Mouse (Mus musculus) C2C12 (cell line): ENCODE measurements around the gene Supt5. TPM values are rescaled to one million over a fixed set of nuclear protein-coding genes. Genes with fewer than 3 reads are reported as not detected.

ENCODE experiments used
- H3K27me3 ChIP-seq: one replicate; pipeline ENCODE4 v1.6.1; 2011; ENCODE audit not compliant: control insufficient read depth, insufficient read depth, insufficient read length
- H3K36me3 ChIP-seq: one replicate; pipeline ENCODE4 v1.6.1; 2011; ENCODE audit not compliant: control insufficient read depth, insufficient read depth
- H3K4me3 ChIP-seq: one replicate; pipeline ENCODE4 v1.5.1; 2011; ENCODE audit warnings: mild to moderate bottlenecking, control low read depth; ENCODE audit not compliant: poor library complexity, insufficient read depth, severe bottlenecking
- H3K79me2 ChIP-seq: one replicate; pipeline ENCODE4 v1.6.1; 2011; ENCODE audit not compliant: control insufficient read depth, insufficient read depth
- H3K79me3 ChIP-seq: one replicate; pipeline ENCODE4 v1.6.1; 2011; ENCODE audit warnings: low read depth, control low read depth
- H3ac ChIP-seq: one replicate; pipeline ENCODE3; 2011; ENCODE audit warnings: low read depth; ENCODE audit not compliant: control insufficient read depth, insufficient read length
- CEBPB ChIP-seq: IDR thresholded peaks from one replicate; pipeline ENCODE4 v1.6.1; 2011; ENCODE audit warnings: low read depth, mild to moderate bottlenecking, control low read depth, moderate library complexity
- CTCF ChIP-seq: IDR thresholded peaks from one replicate; pipeline ENCODE4 v1.5.1; 2011; ENCODE audit not compliant: control insufficient read depth, insufficient read depth, insufficient read length
- FOSL1 ChIP-seq: IDR thresholded peaks from one replicate; pipeline ENCODE4 v1.8.0; 2011; ENCODE audit warnings: mild to moderate bottlenecking, low read length; ENCODE audit not compliant: poor library complexity, insufficient read depth, severe bottlenecking
- MAX ChIP-seq: IDR thresholded peaks from one replicate; pipeline ENCODE4 v1.6.1; 2011; ENCODE audit warnings: mild to moderate bottlenecking, control low read depth
- MYOD1 ChIP-seq: IDR thresholded peaks from one replicate; pipeline ENCODE4 v1.6.1; 2011; ENCODE audit warnings: low read depth; ENCODE audit not compliant: control insufficient read depth, insufficient read length
- MYOG ChIP-seq: IDR thresholded peaks from one replicate; pipeline ENCODE4 v1.6.1; 2011; ENCODE audit not compliant: control insufficient read depth, insufficient read length; ENCODE audit errors: extremely low read depth
- USF1 ChIP-seq: IDR thresholded peaks from one replicate; pipeline ENCODE4 v1.6.1; 2011; ENCODE audit warnings: low read depth, mild to moderate bottlenecking, control low read depth, moderate library complexity
- polyA plus RNA-seq: library from polyadenylated mRNA; unstranded; fragments of >200 nt; fragmentation: generic; extraction: Trizol; gene quantifications from one replicate; pipeline ENCODE4 v1.2.1, GENCODE M21; 2012; ENCODE audit warnings: missing spikeins

The Supt5 gene
- polyA plus RNA-seq, 1 experiment, result 82.4 TPM

DNA sequence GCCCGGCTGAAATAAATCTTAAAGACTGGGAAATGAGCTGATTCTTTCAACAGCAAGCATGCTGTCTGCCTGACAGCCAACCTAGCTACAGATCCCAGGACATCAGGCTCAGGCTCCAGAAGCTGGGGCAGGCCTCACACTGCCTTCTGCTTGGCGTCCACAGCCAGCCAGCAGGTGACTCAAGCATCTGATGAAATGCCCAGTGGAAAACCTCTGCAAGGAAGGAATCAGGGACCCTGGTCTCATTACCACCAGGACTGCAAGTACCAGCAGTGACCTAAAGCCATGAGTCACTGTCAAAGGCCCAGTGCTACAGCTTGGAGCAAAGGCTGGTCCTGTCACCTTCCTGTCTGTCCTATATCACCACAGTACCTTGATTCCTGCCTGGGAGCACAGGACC is 3.1 kb downstream of the Supt5 start:
- no peaks in the 10 kb centered on the region for H3K27me3 ChIP-seq
- peaks cover 56% of the 10 kb centered on the region for H3K79me3 ChIP-seq
- peaks cover 25% of the 10 kb centered on the region for H3K36me3 ChIP-seq
- H3K79me2 ChIP-seq, result peaks cover 75% of the 10 kb centered on the region
- TF ChIP-seq USF1, result no peak
- no peak overlapping the region for H3ac ChIP-seq
- no peak overlapping the region for H3K4me3 ChIP-seq

DNA sequence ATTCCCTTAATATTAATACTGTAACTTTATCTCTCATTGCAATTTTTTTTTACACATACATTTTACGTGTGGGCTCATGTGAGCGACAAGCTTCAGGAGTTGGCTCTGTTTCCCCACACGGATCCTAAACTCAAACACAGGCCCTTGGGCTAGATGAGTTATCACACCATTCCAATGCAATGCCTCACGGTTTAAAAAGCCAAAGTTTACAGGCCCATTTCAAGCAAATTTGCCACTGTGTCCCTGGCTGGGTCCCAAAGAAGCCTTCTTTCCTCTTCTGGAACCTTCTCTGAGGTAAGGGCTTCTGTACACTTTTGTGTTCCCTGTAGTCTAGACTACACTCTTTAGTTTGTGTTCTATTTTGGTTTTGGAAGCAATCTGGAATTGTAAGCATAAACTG is 4.0 kb downstream of the Supt5 start:
- TF ChIP-seq CTCF (no peak), USF1 (no peak), MYOD1 (no peak), FOSL1 (no peak), CEBPB (no peak), MYOG (no peak), MAX (no peak)
- Histone ChIP-seq H3K36me3 (peaks cover 31% of the 10 kb centered on the region), H3K79me3 (peaks cover 56% of the 10 kb centered on the region), H3K4me3 (no peak overlapping the region), H3K27me3 (no peaks in the 10 kb centered on the region), H3ac (no peak overlapping the region), H3K79me2 (peaks cover 75% of the 10 kb centered on the region)

DNA sequence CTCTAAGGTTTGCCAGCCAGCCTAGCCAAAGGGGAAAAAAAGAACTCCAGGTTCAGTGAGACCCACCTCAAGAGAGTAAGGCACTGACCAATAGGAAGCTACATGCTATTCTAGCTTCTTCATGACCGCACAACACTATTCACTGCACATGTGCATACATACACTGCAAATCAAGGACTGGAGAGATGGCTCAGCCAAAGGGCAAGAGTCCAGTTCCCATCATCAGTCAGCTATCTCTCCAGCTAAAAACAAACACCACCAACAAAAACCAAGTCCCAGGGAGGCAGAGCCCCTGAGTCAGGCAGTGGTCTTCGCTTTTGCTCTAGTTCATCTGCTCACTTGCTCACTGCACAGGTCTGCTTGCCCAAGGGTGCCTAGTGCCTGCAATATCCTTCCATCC is 10.3 kb downstream of the Supt5 start:
- H3K36me3 ChIP-seq, result peaks cover 56% of the 10 kb centered on the region
- H3K4me3 ChIP-seq, result no peak overlapping the region
- no peak overlapping the region for H3ac ChIP-seq
- no peaks in the 10 kb centered on the region for H3K27me3 ChIP-seq
- no peak for TF ChIP-seq FOSL1
- TF ChIP-seq MYOD1, result no peak
- TF ChIP-seq USF1, result no peak
- TF ChIP-seq MAX, result no peak
- no peak for TF ChIP-seq CTCF
- TF ChIP-seq CEBPB, result no peak
- no peak for TF ChIP-seq MYOG
- H3K79me2 ChIP-seq, result peaks cover 22% of the 10 kb centered on the region
- peaks cover 11% of the 10 kb centered on the region for H3K79me3 ChIP-seq

DNA sequence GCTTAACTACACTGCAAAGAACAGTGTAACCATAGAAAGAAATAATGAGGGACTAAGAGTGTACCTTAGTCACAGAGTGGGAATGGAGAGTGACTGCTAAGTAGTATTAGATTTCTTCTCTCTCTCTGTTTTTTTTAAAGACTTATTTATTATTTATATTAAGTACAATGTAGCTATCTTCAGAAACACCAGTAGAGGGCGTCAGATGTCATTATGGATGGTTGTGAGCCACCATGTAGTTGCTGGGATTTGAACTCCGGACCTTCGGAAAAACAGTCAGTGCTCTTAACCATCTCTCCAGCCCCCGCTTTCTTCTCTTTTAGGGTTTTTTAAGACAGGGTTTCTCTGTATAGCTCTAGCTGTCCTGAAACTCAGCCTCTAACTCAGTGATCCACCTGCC is 12.1 kb downstream of the Supt5 start:
- peaks cover 72% of the 10 kb centered on the region for H3K36me3 ChIP-seq
- TF ChIP-seq USF1, result no peak
- H3K79me3 ChIP-seq, result no peaks in the 10 kb centered on the region
- H3ac ChIP-seq, result no peak overlapping the region
- no peak overlapping the region for H3K4me3 ChIP-seq
- no peaks in the 10 kb centered on the region for H3K27me3 ChIP-seq
- H3K79me2 ChIP-seq, result peaks cover 4% of the 10 kb centered on the region

DNA sequence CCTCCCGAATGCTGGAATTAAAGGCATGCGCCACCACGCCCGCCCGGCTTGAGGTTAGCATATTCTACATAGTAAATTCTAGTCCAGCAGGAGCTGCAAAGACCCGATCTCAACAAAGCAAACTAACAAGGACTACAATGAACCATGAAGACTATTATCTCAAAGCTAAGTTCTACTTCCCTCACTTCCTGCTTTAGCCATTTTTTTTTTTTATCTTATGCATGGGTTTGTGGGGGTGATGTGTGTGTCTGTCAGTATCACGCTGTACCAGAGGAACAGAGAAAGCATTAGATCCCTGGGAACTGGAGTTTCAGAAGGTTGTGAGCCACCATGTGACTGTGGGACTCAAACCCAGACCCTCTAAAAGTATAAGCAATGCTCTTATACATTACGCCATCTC is 13.3 kb downstream of the Supt5 start:
- no peak overlapping the region for H3ac ChIP-seq
- no peaks in the 10 kb centered on the region for H3K27me3 ChIP-seq
- peaks cover 71% of the 10 kb centered on the region for H3K36me3 ChIP-seq
- TF ChIP-seq FOSL1 (no peak), USF1 (no peak), CEBPB (no peak), CTCF (no peak), MYOG (no peak), MAX (no peak), MYOD1 (no peak)
- H3K79me3 ChIP-seq, result no peaks in the 10 kb centered on the region
- no peak overlapping the region for H3K4me3 ChIP-seq
- no peaks in the 10 kb centered on the region for H3K79me2 ChIP-seq

DNA sequence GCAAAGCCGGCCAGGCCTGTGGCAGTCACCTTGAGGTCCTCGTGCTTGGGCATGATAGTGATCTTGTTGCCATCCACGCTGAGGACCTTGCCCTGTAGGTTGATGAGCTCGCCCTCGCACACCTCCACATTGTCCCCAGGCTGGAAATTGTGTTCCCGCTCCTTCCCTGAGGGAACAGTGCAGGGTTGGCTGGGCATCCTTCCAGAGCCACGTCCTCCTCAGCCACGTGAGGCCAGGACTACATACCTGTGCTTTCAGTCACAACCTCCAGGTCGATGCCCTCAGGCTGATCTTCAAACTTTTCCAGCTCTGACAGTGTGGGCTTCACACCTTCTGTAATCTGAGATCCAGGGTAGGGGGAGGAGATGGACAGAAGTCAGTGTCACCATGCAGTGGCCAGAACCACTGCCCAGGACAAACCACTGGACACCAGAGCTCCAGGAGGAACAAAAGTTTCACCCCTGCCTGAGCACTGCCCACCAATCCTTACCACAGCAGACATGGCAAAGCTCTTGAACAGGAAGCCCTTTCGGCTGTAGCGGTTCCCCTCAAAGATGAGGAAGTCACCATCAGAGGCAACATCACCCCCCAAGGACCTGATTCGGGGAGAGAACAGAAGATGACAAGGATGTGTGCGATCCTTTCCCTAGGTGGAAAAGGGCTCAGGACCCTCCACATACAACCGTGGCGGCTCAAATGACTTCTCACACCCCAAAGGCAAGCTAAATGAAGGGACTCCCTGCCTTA is 16.4 kb downstream of the Supt5 start:
- no peaks in the 10 kb centered on the region for H3K79me2 ChIP-seq
- H3K79me3 ChIP-seq, result no peaks in the 10 kb centered on the region
- H3K27me3 ChIP-seq, result no peaks in the 10 kb centered on the region
- H3K36me3 ChIP-seq, result peaks cover 88% of the 10 kb centered on the region
- TF ChIP-seq MAX (no peak), CTCF (no peak), CEBPB (no peak), MYOD1 (no peak), USF1 (no peak), MYOG (no peak), FOSL1 (no peak)
- no peak overlapping the region for H3ac ChIP-seq
- no peak overlapping the region for H3K4me3 ChIP-seq
